Mouse (Mus musculus) lung, adult 2 months (tissue): ENCODE data around the gene Slc2a3.

ENCODE experiments used
- CTCF ChIP-seq: fragments of 200-500 bp; IDR thresholded peaks from 2 replicates; pipeline ENCODE4 v1.5.1; 2011; ENCODE audit warnings: mild to moderate bottlenecking, low read length, control low read depth; ENCODE audit not compliant: insufficient read depth
- POLR2A ChIP-seq: fragments of 200-500 bp; IDR thresholded peaks from 2 replicates; pipeline ENCODE4 v1.6.1; 2011; ENCODE audit warnings: low read depth, mild to moderate bottlenecking, control low read depth, low read length, borderline replicate concordance; ENCODE audit errors: extremely low read depth

DNA sequence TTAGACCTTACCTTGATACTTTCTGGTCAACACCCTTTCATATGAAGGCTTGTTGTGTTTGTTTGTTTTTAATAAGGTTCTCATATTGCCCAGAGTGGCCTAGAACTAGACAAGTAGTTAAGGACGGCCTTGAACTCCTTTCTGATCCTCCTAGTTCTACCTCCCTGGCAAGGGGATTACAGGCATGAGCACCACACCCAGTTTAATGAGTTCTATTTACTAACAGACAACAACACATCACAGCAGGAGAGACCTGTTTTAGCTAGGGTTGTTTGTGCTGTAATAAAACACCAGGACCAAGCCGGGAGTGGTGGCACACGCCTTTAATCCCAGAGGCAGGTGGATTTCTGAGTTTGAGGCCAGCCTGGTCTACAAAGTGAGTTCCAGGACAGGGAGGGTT lies 39.0 kb downstream of the Slc2a3 start:
- TF ChIP-seq CTCF (no peak), POLR2A (no peak)
